Mouse (Mus musculus) neural tube, embryonic 12.5 days (tissue): ENCODE results near the gene Rfx4. TPM values are rescaled to one million over a fixed set of nuclear protein-coding genes. Genes with fewer than 3 reads are reported as not detected.

Experiments used
- ATAC-seq: fragments of 200-750 bp; cut with Nextera tagmentation; 2 replicates; pipeline ENCODE4 v1.8.0; 2017; ENCODE audit warnings: low read depth, mild to moderate bottlenecking, moderate TSS enrichment, moderate library complexity; ENCODE audit not compliant: low FRiP score
- H3K27ac ChIP-seq: fragments of 300-500 bp; sonication (generic); 2 replicates; pipeline ENCODE4 v1.5.1; 2016
- H3K27me3 ChIP-seq: fragments of 300-500 bp; sonication (generic); replicated peaks from 2 replicates; pipeline ENCODE4 v1.6.1; 2016; ENCODE audit warnings: mild to moderate bottlenecking
- H3K36me3 ChIP-seq: fragments of 300-500 bp; sonication (generic); 2 replicates; pipeline ENCODE4 v1.6.1; 2016; ENCODE audit warnings: mild to moderate bottlenecking
- H3K4me1 ChIP-seq: fragments of 300-500 bp; sonication (generic); 2 replicates; pipeline ENCODE4 v1.6.1; 2016
- H3K4me2 ChIP-seq: fragments of 300-500 bp; sonication (generic); replicated peaks from 2 replicates; pipeline ENCODE4 v1.6.1; 2016; ENCODE audit warnings: mild to moderate bottlenecking
- H3K4me3 ChIP-seq: fragments of 300-500 bp; sonication (generic); 2 replicates; pipeline ENCODE4 v1.5.1; 2016
- H3K9ac ChIP-seq: fragments of 300-500 bp; sonication (generic); 2 replicates; pipeline ENCODE4 v1.6.1; 2016; ENCODE audit warnings: mild to moderate bottlenecking
- H3K9me3 ChIP-seq: fragments of 300-500 bp; sonication (generic); 2 replicates; pipeline ENCODE4 v1.6.1; 2016; ENCODE audit warnings: mild to moderate bottlenecking
- WGBS: fragments of 180-500 bp; shearing (Covaris S2); methylation state at CpG from one replicate; pipeline ENCODE4 v1.1.7; 2016; 5-methylcytosine and 5-hydroxymethylcytosine counted together
- polyA plus RNA-seq: library from polyadenylated mRNA; unstranded; fragments of >200 nt; fragmentation: Nextera tagmentation; extraction: Ambion mirVana; gene quantifications from 2 replicates; pipeline ENCODE4 v1.2.1, GENCODE M21; 2016

Rfx4 gene
- polyA plus RNA-seq, 1 experiment from 2014 or later, result 46.0 TPM

DNA sequence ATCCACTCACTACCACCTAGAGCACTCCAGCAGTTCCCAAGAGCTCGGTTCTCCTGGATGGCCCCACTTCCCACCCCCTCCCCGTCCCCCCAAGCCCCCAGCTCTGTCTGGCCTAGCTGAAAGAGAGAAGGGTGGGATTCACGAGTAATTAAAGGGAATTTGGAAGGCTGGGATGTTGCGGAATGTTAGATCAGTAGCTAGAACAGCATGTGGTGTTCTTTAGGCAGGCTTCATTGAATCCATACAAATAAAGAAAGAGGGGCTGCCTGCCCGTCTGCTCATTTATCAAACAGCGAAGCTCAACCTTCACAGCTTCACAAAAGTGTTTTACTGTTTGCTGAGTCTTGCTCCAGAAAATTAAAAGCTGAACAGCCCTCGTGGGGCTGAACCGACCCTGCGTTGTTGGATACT lies 66.9 kb downstream of the Rfx4 start:
- H3K4me2 ChIP-seq, result peak overlapping the region; percentile 31; the same call in 1 of the 2 replicates
- H3K27ac ChIP-seq, result no peak overlapping the region
- peaks cover 8% of the 10 kb centered on the region for H3K36me3 ChIP-seq
- H3K4me3 ChIP-seq, result no peak overlapping the region
- peak; percentile 71 for ATAC-seq
- no peaks in the 10 kb centered on the region for H3K27me3 ChIP-seq
- H3K9ac ChIP-seq, result no peak overlapping the region
- H3K9me3 ChIP-seq, result no peaks in the 10 kb centered on the region
- 7% methylated on average over 9 of the region's 9 CpGs for WGBS
- H3K4me1 ChIP-seq, result peaks cover 29% of the 10 kb centered on the region

GRCm38 (mm10) chr10:84823621-84824020 lies 67.8 kb downstream of the Rfx4 start:
- peak overlapping the region; percentile 31; the same call in 1 of the 2 replicates for H3K4me2 ChIP-seq
- no peak overlapping the region for H3K27ac ChIP-seq
- ATAC-seq, result no peak
- H3K4me3 ChIP-seq, result no peak overlapping the region
- no peaks in the 10 kb centered on the region for H3K27me3 ChIP-seq
- 33% methylated on average over 4 of the region's 4 CpGs for WGBS
- H3K36me3 ChIP-seq, result peaks cover 6% of the 10 kb centered on the region; the same call in 1 of the 2 replicates
- no peak overlapping the region for H3K9ac ChIP-seq
- H3K4me1 ChIP-seq, result peaks cover 29% of the 10 kb centered on the region
- H3K9me3 ChIP-seq, result no peaks in the 10 kb centered on the region

- H3K9me3 ChIP-seq, result no peaks in the 10 kb centered on the region
- no peak overlapping the region for H3K9ac ChIP-seq
- WGBS, result 88% methylated on average over 8 of the region's 8 CpGs
- ATAC-seq, result no peak
- peaks cover 8% of the 10 kb centered on the region; the same call in 1 of the 2 replicates for H3K36me3 ChIP-seq
- H3K4me3 ChIP-seq, result no peak overlapping the region
- H3K27me3 ChIP-seq, result no peaks in the 10 kb centered on the region
- no peak overlapping the region for H3K4me2 ChIP-seq
- no peak overlapping the region for H3K27ac ChIP-seq
- H3K4me1 ChIP-seq, result peaks cover 10% of the 10 kb centered on the region; the same call in 1 of the 2 replicates
These were observed 73.1 kb downstream of the Rfx4 start for GRCm38 (mm10) chr10:84829009-84829408.

GRCm38 (mm10) chr10:84835596-84835995 lies 79.7 kb downstream of the Rfx4 start:
- no peak for ATAC-seq
- Histone ChIP-seq H3K9me3 (no peaks in the 10 kb centered on the region), H3K27ac (no peak overlapping the region), H3K4me1 (0 out of 2 replicates have a peak, but pooled peaks cover 4% of the 10 kb centered on the region), H3K4me2 (no peak overlapping the region), H3K36me3 (peaks cover 15% of the 10 kb centered on the region; the same call in 1 of the 2 replicates), H3K4me3 (no peak overlapping the region), H3K9ac (no peak overlapping the region), H3K27me3 (no peaks in the 10 kb centered on the region)
- WGBS, result 70% methylated on average over 6 of the region's 6 CpGs

- Histone ChIP-seq H3K27ac (no peak overlapping the region), H3K27me3 (no peaks in the 10 kb centered on the region), H3K9me3 (no peaks in the 10 kb centered on the region), H3K36me3 (peaks cover 20% of the 10 kb centered on the region; the same call in 1 of the 2 replicates), H3K4me1 (0 out of 2 replicates have a peak, but pooled peaks cover 4% of the 10 kb centered on the region), H3K4me2 (no peak overlapping the region), H3K9ac (no peak overlapping the region), H3K4me3 (no peak overlapping the region)
- 36% methylated on average over 4 of the region's 4 CpGs for WGBS
- no peak for ATAC-seq
These were observed 80.2 kb downstream of the Rfx4 start for GRCm38 (mm10) chr10:84836104-84836503.

GRCm38 (mm10) chr10:84837355-84837754 lies 81.5 kb downstream of the Rfx4 start:
- 87% methylated on average over 2 of the region's 2 CpGs for WGBS
- no peaks in the 10 kb centered on the region for H3K9me3 ChIP-seq
- no peak for ATAC-seq
- H3K27ac ChIP-seq, result no peak overlapping the region
- H3K36me3 ChIP-seq, result peaks cover 30% of the 10 kb centered on the region
- 0 out of 2 replicates have a peak, but pooled peaks cover 4% of the 10 kb centered on the region for H3K4me1 ChIP-seq
- no peak overlapping the region for H3K9ac ChIP-seq
- no peaks in the 10 kb centered on the region for H3K27me3 ChIP-seq
- H3K4me3 ChIP-seq, result no peak overlapping the region
- no peak overlapping the region for H3K4me2 ChIP-seq

- peaks cover 31% of the 10 kb centered on the region for H3K36me3 ChIP-seq
These were observed 83.1 kb downstream of the Rfx4 start for GRCm38 (mm10) chr10:84838850-84839473.

GRCm38 (mm10) chr10:84846638-84847037 lies 90.8 kb downstream of the Rfx4 start:
- H3K9ac ChIP-seq, result no peak overlapping the region
- H3K9me3 ChIP-seq, result no peaks in the 10 kb centered on the region
- no peak overlapping the region for H3K27ac ChIP-seq
- 81% methylated on average over 5 of the region's 5 CpGs for WGBS
- no peak for ATAC-seq
- no peaks in the 10 kb centered on the region for H3K27me3 ChIP-seq
- H3K4me2 ChIP-seq, result no peak overlapping the region
- H3K4me3 ChIP-seq, result no peak overlapping the region
- no peaks in the 10 kb centered on the region for H3K4me1 ChIP-seq
- peaks cover 15% of the 10 kb centered on the region; the same call in 1 of the 2 replicates for H3K36me3 ChIP-seq

More at GRCm38 (mm10) chr10:84838850-84839473, 83.1 kb downstream of the Rfx4 start:
- no peaks in the 10 kb centered on the region for H3K27me3 ChIP-seq
- 69% methylated on average over 7 of the region's 7 CpGs for WGBS
- H3K27ac ChIP-seq, result no peak overlapping the region
- H3K4me2 ChIP-seq, result no peak overlapping the region
- H3K4me3 ChIP-seq, result no peak overlapping the region
- no peaks in the 10 kb centered on the region for H3K9me3 ChIP-seq
- ATAC-seq, result no peak
- 0 out of 2 replicates have a peak, but pooled peaks cover 4% of the 10 kb centered on the region for H3K4me1 ChIP-seq
- H3K9ac ChIP-seq, result no peak overlapping the region

- Histone ChIP-seq H3K4me1 (peaks cover 12% of the 10 kb centered on the region), H3K27me3 (no peaks in the 10 kb centered on the region), H3K27ac (peak overlapping the region; percentile 48), H3K36me3 (peaks cover 12% of the 10 kb centered on the region), H3K4me3 (no peak overlapping the region), H3K4me2 (peak overlapping the region; percentile 30; the same call in 1 of the 2 replicates), H3K9ac (no peak overlapping the region), H3K9me3 (no peaks in the 10 kb centered on the region)
- 44% methylated on average over 12 of the region's 12 CpGs for WGBS
- peak; percentile 88 for ATAC-seq
These were observed 96.4 kb downstream of the Rfx4 start for GRCm38 (mm10) chr10:84851981-84852979.

- H3K9me3 ChIP-seq, result no peaks in the 10 kb centered on the region
- H3K4me2 ChIP-seq, result no peak overlapping the region
- H3K4me1 ChIP-seq, result peaks cover 27% of the 10 kb centered on the region
- peaks cover 12% of the 10 kb centered on the region for H3K36me3 ChIP-seq
- no peak for ATAC-seq
- no peak overlapping the region for H3K27ac ChIP-seq
- 93% methylated on average over 8 of the region's 8 CpGs for WGBS
- no peaks in the 10 kb centered on the region; the same call in 1 of the 2 replicates for H3K27me3 ChIP-seq
- no peak overlapping the region for H3K9ac ChIP-seq
- no peak overlapping the region for H3K4me3 ChIP-seq
These were observed 98.2 kb downstream of the Rfx4 start for GRCm38 (mm10) chr10:84854059-84854458.

- no peaks in the 10 kb centered on the region for H3K9me3 ChIP-seq
- H3K27ac ChIP-seq, result no peak overlapping the region
- no peaks in the 10 kb centered on the region; the same call in 1 of the 2 replicates for H3K27me3 ChIP-seq
- no peak for ATAC-seq
- H3K4me2 ChIP-seq, result no peak overlapping the region
- H3K4me1 ChIP-seq, result peaks cover 36% of the 10 kb centered on the region
- peaks cover 12% of the 10 kb centered on the region for H3K36me3 ChIP-seq
- H3K4me3 ChIP-seq, result no peak overlapping the region
- no peak overlapping the region for H3K9ac ChIP-seq
- WGBS, result 78% methylated on average over 11 of the region's 11 CpGs
These were observed 99.6 kb downstream of the Rfx4 start for GRCm38 (mm10) chr10:84855466-84855865.

GRCm38 (mm10) chr10:84858371-84858770 lies 102.5 kb downstream of the Rfx4 start:
- Histone ChIP-seq H3K9ac (no peak overlapping the region), H3K4me3 (no peak overlapping the region), H3K4me2 (no peak overlapping the region), H3K27me3 (no peaks in the 10 kb centered on the region; the same call in 1 of the 2 replicates), H3K27ac (no peak overlapping the region), H3K4me1 (peaks cover 24% of the 10 kb centered on the region), H3K9me3 (no peaks in the 10 kb centered on the region), H3K36me3 (peaks cover 24% of the 10 kb centered on the region)
- 42% methylated on average over 8 of the region's 8 CpGs for WGBS
- ATAC-seq, result no peak
